Mouse (Mus musculus) lung, embryonic 14.5 days (tissue): ENCODE data around the gene Oscp1. TPM values are rescaled to one million over a fixed set of nuclear protein-coding genes. Genes with fewer than 3 reads are reported as not detected.

Experiments used
- ATAC-seq: fragments of 200-750 bp; cut with Nextera tagmentation; 2 replicates; pipeline ENCODE4 v1.8.0; 2017; ENCODE audit warnings: mild to moderate bottlenecking, moderate TSS enrichment, moderate library complexity; ENCODE audit not compliant: insufficient read depth
- DNase-seq: peaks from one replicate; pipeline ENCODE4 v3.0.0-alpha.2; 2015
- H3K27ac ChIP-seq: fragments of 300-500 bp; sonication (generic); 2 replicates; pipeline ENCODE4 v1.5.1; 2014; ENCODE audit warnings: low read depth, mild to moderate bottlenecking, moderate library complexity
- H3K27me3 ChIP-seq: fragments of 300-500 bp; sonication (generic); 2 replicates; pipeline ENCODE4 v1.6.1; 2014; ENCODE audit warnings: low read length, control low read depth; ENCODE audit not compliant: insufficient read depth
- H3K36me3 ChIP-seq: fragments of 300-500 bp; sonication (generic); 2 replicates; pipeline ENCODE4 v1.6.1; 2014; ENCODE audit warnings: control low read depth; ENCODE audit not compliant: insufficient read depth
- H3K4me1 ChIP-seq: fragments of 300-500 bp; sonication (generic); 2 replicates; pipeline ENCODE4 v1.6.1; 2014; ENCODE audit warnings: antibody characterized with exemption, control low read depth; ENCODE audit not compliant: insufficient read depth
- H3K4me2 ChIP-seq: fragments of 300-500 bp; sonication (generic); 2 replicates; pipeline ENCODE4 v1.6.1; 2014; ENCODE audit warnings: mild to moderate bottlenecking
- H3K4me3 ChIP-seq: fragments of 300-500 bp; sonication (generic); 2 replicates; pipeline ENCODE4 v1.5.1; 2014; ENCODE audit warnings: low read depth, low read length
- H3K9ac ChIP-seq: fragments of 300-500 bp; sonication (generic); 2 replicates; pipeline ENCODE4 v1.6.1; 2014
- H3K9me3 ChIP-seq: fragments of 300-500 bp; sonication (generic); 2 replicates; pipeline ENCODE4 v1.6.1; 2016; ENCODE audit warnings: low read depth, low read length, control low read depth
- CTCF ChIP-seq: IDR thresholded peaks from 2 replicates; pipeline ENCODE4 v1.5.1; 2016; ENCODE audit warnings: antibody characterized with exemption, low read depth
- WGBS: fragments of 180-500 bp; shearing (Covaris S2); extraction: QIAGEN DNeasy Blood & Tissue Kit; methylation state at CpG from one replicate; pipeline ENCODE4 v1.1.7; 2014; 5-methylcytosine and 5-hydroxymethylcytosine counted together
- polyA plus RNA-seq: library from polyadenylated mRNA; unstranded; fragments of >200 nt; fragmentation: Nextera tagmentation; extraction: Ambion mirVana; gene quantifications from 2 replicates; pipeline ENCODE4 v1.2.1, GENCODE M21; 2014

Oscp1 gene
- polyA plus RNA-seq, 1 experiment from 2014 or later, result 18.1 TPM

GRCm38 (mm10) chr4:126118651-126119050, 60.3 kb downstream of the Oscp1 start:
- Histone ChIP-seq H3K9ac (no peak overlapping the region), H3K27ac (no peak overlapping the region), H3K4me1 (no peaks in the 10 kb centered on the region), H3K4me3 (no peak overlapping the region), H3K27me3 (no peaks in the 10 kb centered on the region), H3K9me3 (0 out of 2 replicates have a peak, but pooled peaks cover 6% of the 10 kb centered on the region), H3K36me3 (peaks cover 12% of the 10 kb centered on the region; the same call in 1 of the 2 replicates), H3K4me2 (no peak overlapping the region)
- no peak for ATAC-seq
- TF ChIP-seq CTCF, result no peak
- WGBS, result 80% methylated on average over 4 of the region's 4 CpGs
- DNase-seq, result no peak

GRCm38 (mm10) chr4:126119051-126119450, 60.7 kb downstream of the Oscp1 start:
- 0 out of 2 replicates have a peak, but pooled peaks cover 6% of the 10 kb centered on the region for H3K9me3 ChIP-seq
- H3K9ac ChIP-seq, result no peak overlapping the region
- TF ChIP-seq CTCF, result no peak
- no peak overlapping the region for H3K4me3 ChIP-seq
- H3K27me3 ChIP-seq, result no peaks in the 10 kb centered on the region
- H3K27ac ChIP-seq, result no peak overlapping the region; the same call in 1 of the 2 replicates
- WGBS, result 83% methylated on average over 1 of the region's 1 CpGs
- H3K4me2 ChIP-seq, result no peak overlapping the region
- H3K36me3 ChIP-seq, result peaks cover 12% of the 10 kb centered on the region; the same call in 1 of the 2 replicates
- no peaks in the 10 kb centered on the region for H3K4me1 ChIP-seq
- DNase-seq, result no peak
- no peak for ATAC-seq

GRCm38 (mm10) chr4:126120052-126120451, 61.7 kb downstream of the Oscp1 start:
- no peak overlapping the region for H3K4me2 ChIP-seq
- H3K27me3 ChIP-seq, result no peaks in the 10 kb centered on the region
- DNase-seq (no peak), ATAC-seq (no peak)
- H3K36me3 ChIP-seq, result peaks cover 21% of the 10 kb centered on the region
- no peaks in the 10 kb centered on the region for H3K4me1 ChIP-seq
- 0 out of 2 replicates have a peak, but pooled peaks cover 6% of the 10 kb centered on the region for H3K9me3 ChIP-seq
- TF ChIP-seq CTCF, result no peak
- H3K27ac ChIP-seq, result no peak overlapping the region
- no peak overlapping the region for H3K9ac ChIP-seq
- H3K4me3 ChIP-seq, result no peak overlapping the region
- WGBS, result 89% methylated on average over 5 of the region's 5 CpGs

GRCm38 (mm10) chr4:126120506-126120905, 62.1 kb downstream of the Oscp1 start:
- ATAC-seq, result no peak
- no peak for DNase-seq
- no peaks in the 10 kb centered on the region for H3K27me3 ChIP-seq
- H3K4me3 ChIP-seq, result no peak overlapping the region
- no peak overlapping the region for H3K9ac ChIP-seq
- no peak overlapping the region for H3K27ac ChIP-seq
- H3K4me1 ChIP-seq, result no peaks in the 10 kb centered on the region
- H3K9me3 ChIP-seq, result 0 out of 2 replicates have a peak, but pooled peaks cover 6% of the 10 kb centered on the region
- peaks cover 26% of the 10 kb centered on the region for H3K36me3 ChIP-seq
- WGBS, result 92% methylated on average over 2 of the region's 2 CpGs
- no peak overlapping the region for H3K4me2 ChIP-seq
- TF ChIP-seq CTCF, result no peak

GRCm38 (mm10) chr4:126123309-126124040, 65.1 kb downstream of the Oscp1 start:
- 0 out of 2 replicates have a peak, but pooled peaks have one; percentile 41 for ATAC-seq
- H3K4me3 ChIP-seq, result no peak overlapping the region
- H3K9me3 ChIP-seq, result 0 out of 2 replicates have a peak, but pooled peaks cover 6% of the 10 kb centered on the region
- DNase-seq, result peak; percentile 20
- WGBS, result 62% methylated on average over 10 of the region's 10 CpGs
- no peaks in the 10 kb centered on the region for H3K4me1 ChIP-seq
- no peak for TF ChIP-seq CTCF
- H3K4me2 ChIP-seq, result no peak overlapping the region
- H3K27me3 ChIP-seq, result no peaks in the 10 kb centered on the region
- peaks cover 43% of the 10 kb centered on the region for H3K36me3 ChIP-seq
- peak overlapping the region; percentile 19 for H3K27ac ChIP-seq
- H3K9ac ChIP-seq, result no peak overlapping the region

GRCm38 (mm10) chr4:126130502-126130901, 72.1 kb downstream of the Oscp1 start:
- Histone ChIP-seq H3K4me1 (peaks cover 42% of the 10 kb centered on the region), H3K27me3 (no peaks in the 10 kb centered on the region), H3K9me3 (no peaks in the 10 kb centered on the region), H3K4me2 (peak overlapping the region; percentile 45), H3K27ac (peak overlapping the region; percentile 95), H3K9ac (no peak overlapping the region), H3K4me3 (no peak overlapping the region), H3K36me3 (peaks cover 47% of the 10 kb centered on the region)
- peak; percentile 89 for DNase-seq
- no peak for TF ChIP-seq CTCF
- 20% methylated on average over 11 of the region's 11 CpGs for WGBS
- ATAC-seq, result peak; percentile 81

GRCm38 (mm10) chr4:126131290-126132121, 73.1 kb downstream of the Oscp1 start:
- Histone ChIP-seq H3K4me2 (peak overlapping the region; percentile 45), H3K36me3 (peaks cover 47% of the 10 kb centered on the region), H3K27me3 (no peaks in the 10 kb centered on the region), H3K9ac (peak overlapping the region; percentile 21; the same call in 1 of the 2 replicates), H3K4me1 (peaks cover 42% of the 10 kb centered on the region), H3K9me3 (no peaks in the 10 kb centered on the region), H3K27ac (peak overlapping the region; percentile 95), H3K4me3 (no peak overlapping the region)
- ATAC-seq (peak; percentile 50), DNase-seq (peak; percentile 82)
- WGBS, result 34% methylated on average over 10 of the region's 10 CpGs
- no peak for TF ChIP-seq CTCF
